Mouse (Mus musculus) embryonic facial prominence, embryonic 13.5 days (tissue): ENCODE results near the gene Cfhr1. TPM values are rescaled to one million over a fixed set of nuclear protein-coding genes. Genes with fewer than 3 reads are reported as not detected.

Experiments
- ATAC-seq: fragments of 200-750 bp; cut with Nextera tagmentation; 2 replicates; pipeline ENCODE4 v1.8.0; 2017; ENCODE audit warnings: low read depth; ENCODE audit not compliant: insufficient number of reproducible peaks, insufficient read depth, low FRiP score, low TSS enrichment
- H3K27ac ChIP-seq: fragments of 300-500 bp; sonication (generic); 2 replicates; pipeline ENCODE4 v1.5.1; 2015; ENCODE audit warnings: moderate library complexity, mild to moderate bottlenecking, inconsistent platforms
- H3K27me3 ChIP-seq: fragments of 300-500 bp; sonication (generic); 2 replicates; pipeline ENCODE4 v1.6.1; 2015; ENCODE audit warnings: mild to moderate bottlenecking, inconsistent platforms
- H3K36me3 ChIP-seq: fragments of 300-500 bp; sonication (generic); 2 replicates; pipeline ENCODE4 v1.6.1; 2015; ENCODE audit warnings: mild to moderate bottlenecking, inconsistent platforms
- H3K4me1 ChIP-seq: fragments of 300-500 bp; sonication (generic); 2 replicates; pipeline ENCODE4 v1.6.1; 2015; ENCODE audit warnings: inconsistent platforms
- H3K4me2 ChIP-seq: fragments of 300-500 bp; sonication (generic); 2 replicates; pipeline ENCODE4 v1.6.1; 2015; ENCODE audit warnings: moderate library complexity, mild to moderate bottlenecking, inconsistent platforms
- H3K4me3 ChIP-seq: fragments of 300-500 bp; sonication (generic); 2 replicates; pipeline ENCODE4 v1.5.1; 2015; ENCODE audit warnings: mild to moderate bottlenecking, inconsistent platforms
- H3K9ac ChIP-seq: fragments of 300-500 bp; sonication (generic); 2 replicates; pipeline ENCODE4 v1.6.1; 2015; ENCODE audit warnings: mild to moderate bottlenecking, inconsistent platforms
- H3K9me3 ChIP-seq: fragments of 300-500 bp; sonication (generic); 2 replicates; pipeline ENCODE4 v1.6.1; 2016; ENCODE audit warnings: inconsistent platforms
- WGBS: fragments of 180-500 bp; shearing (Covaris S2); methylation state at CpG from one replicate; pipeline ENCODE4 v1.1.7; 2015; ENCODE audit warnings: mixed read lengths; 5-methylcytosine and 5-hydroxymethylcytosine counted together
- polyA plus RNA-seq: library from polyadenylated mRNA; unstranded; fragments of >200 nt; fragmentation: Nextera tagmentation; extraction: Ambion mirVana; gene quantifications from 2 replicates; pipeline ENCODE4 v1.2.1, GENCODE M21; 2015

Gene Cfhr1
- not detected in 2 replicates for polyA plus RNA-seq

- Histone ChIP-seq H3K9ac (no peak within 1 kb of the TSS), H3K4me2 (no peak within 1 kb of the TSS), H3K36me3 (no peaks in the 10 kb centered on the region), H3K9me3 (no peaks in the 10 kb centered on the region), H3K27me3 (no peaks in the 10 kb centered on the region), H3K27ac (no peak within 1 kb of the TSS), H3K4me1 (no peaks in the 10 kb centered on the region), H3K4me3 (no peak within 1 kb of the TSS)
- 31% methylated on average over 1 of the region's 1 CpGs for WGBS
- ATAC-seq, result no peak
These were observed at the start of gene Cfhr1 for GRCm38 (mm10) chr1:139560024-139560423. TSS of gene Cfhr1 (minus strand) at chr1:139560272.

- H3K27me3 ChIP-seq, result no peaks in the 10 kb centered on the region
- no peaks in the 10 kb centered on the region for H3K9me3 ChIP-seq
- no peak overlapping the region for H3K9ac ChIP-seq
- H3K36me3 ChIP-seq, result no peaks in the 10 kb centered on the region
- no peak overlapping the region for H3K4me2 ChIP-seq
- no peak overlapping the region for H3K4me3 ChIP-seq
- 69% methylated on average over 1 of the region's 1 CpGs for WGBS
- no peak for ATAC-seq
- no peak overlapping the region for H3K27ac ChIP-seq
- no peaks in the 10 kb centered on the region for H3K4me1 ChIP-seq
These were observed 8.8 kb downstream of the Cfhr1 start for GRCm38 (mm10) chr1:139551311-139551710.

DNA sequence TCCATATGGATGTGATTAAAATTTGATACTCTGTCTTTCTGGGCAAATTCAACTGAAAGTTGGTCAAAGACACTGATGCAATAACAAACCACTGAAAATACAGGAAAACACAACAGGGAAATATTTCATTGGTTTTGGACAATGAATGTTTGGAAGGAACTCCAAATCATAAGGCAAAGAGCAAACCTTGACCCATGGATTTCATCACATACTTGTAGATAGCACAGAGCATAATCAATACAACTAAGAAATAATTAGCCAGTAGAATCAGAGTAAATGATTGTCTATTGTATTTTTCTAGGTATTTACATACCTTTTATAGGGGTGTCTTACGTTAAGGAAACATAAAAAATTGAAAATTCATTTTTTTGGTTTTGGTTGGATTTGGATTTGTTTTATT is 11.5 kb downstream of the Cfhr1 start:
- no peaks in the 10 kb centered on the region for H3K27me3 ChIP-seq
- no peak for ATAC-seq
- H3K27ac ChIP-seq, result no peak overlapping the region
- no peaks in the 10 kb centered on the region for H3K9me3 ChIP-seq
- H3K36me3 ChIP-seq, result no peaks in the 10 kb centered on the region
- no peak overlapping the region for H3K9ac ChIP-seq
- no peaks in the 10 kb centered on the region for H3K4me1 ChIP-seq
- H3K4me2 ChIP-seq, result no peak overlapping the region
- WGBS, result 89% methylated on average over 1 of the region's 1 CpGs
- H3K4me3 ChIP-seq, result no peak overlapping the region

DNA sequence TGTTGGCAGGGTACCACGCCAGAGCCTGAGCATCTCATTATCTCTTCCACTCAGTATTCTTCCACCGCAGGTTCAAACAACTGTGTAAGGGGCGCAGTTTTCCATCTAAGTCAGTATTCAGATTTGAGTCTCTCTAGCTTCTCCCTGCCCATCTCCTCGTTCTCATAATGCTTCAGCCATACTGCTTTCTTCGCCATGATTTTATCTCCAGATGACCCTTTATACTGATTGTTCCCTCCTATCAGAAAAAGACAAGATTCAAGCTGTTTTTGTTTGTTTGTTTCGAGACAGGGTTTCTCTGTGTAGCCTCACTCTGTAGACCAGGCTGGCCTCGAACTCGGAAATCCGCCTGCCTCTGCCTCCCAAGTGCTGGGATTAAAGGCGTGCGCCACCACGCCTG is 45.5 kb downstream of the Cfhr1 start:
- no peak for ATAC-seq
- Histone ChIP-seq H3K27me3 (no peaks in the 10 kb centered on the region), H3K27ac (no peak overlapping the region), H3K4me1 (no peaks in the 10 kb centered on the region), H3K9ac (no peak overlapping the region), H3K4me3 (no peak overlapping the region), H3K9me3 (no peaks in the 10 kb centered on the region), H3K4me2 (no peak overlapping the region), H3K36me3 (no peaks in the 10 kb centered on the region)
- 85% methylated on average over 12 of the region's 12 CpGs for WGBS

DNA sequence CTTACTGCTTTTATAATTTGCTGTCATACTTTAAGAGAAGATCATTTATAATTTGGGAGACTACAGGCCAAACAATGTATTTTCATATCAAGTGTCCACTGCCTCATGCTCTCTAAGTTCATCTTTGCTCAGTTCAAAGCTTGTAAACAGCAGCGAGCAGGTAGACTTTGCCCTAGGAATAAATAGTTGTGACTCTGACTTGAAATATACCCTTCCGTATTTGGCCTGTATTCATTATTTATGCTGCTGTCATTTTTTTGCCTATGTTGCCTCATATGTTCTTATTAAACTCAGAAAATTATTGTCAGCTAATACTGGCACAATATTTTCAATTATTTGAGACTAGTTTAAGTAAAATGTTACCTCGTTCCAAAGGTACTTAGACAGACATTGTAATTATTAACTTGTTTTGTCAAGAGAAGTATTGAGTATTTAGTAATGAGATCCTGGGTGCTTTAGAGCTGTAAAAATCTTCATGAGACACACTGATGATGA is 58.8 kb downstream of the Cfhr1 start, which contains the start of gene F13b:
F13b (plus strand) TSS at position 445 of the 495 bp plus-strand sequence.
- WGBS, result 89% methylated on average over 3 of the region's 3 CpGs
- Histone ChIP-seq H3K9me3 (no peaks in the 10 kb centered on the region), H3K4me1 (no peaks in the 10 kb centered on the region), H3K27me3 (no peaks in the 10 kb centered on the region), H3K9ac (no peak within 1 kb of the TSS), H3K27ac (no peak within 1 kb of the TSS), H3K36me3 (no peaks in the 10 kb centered on the region), H3K4me3 (no peak within 1 kb of the TSS), H3K4me2 (no peak within 1 kb of the TSS)
- no peak for ATAC-seq

DNA sequence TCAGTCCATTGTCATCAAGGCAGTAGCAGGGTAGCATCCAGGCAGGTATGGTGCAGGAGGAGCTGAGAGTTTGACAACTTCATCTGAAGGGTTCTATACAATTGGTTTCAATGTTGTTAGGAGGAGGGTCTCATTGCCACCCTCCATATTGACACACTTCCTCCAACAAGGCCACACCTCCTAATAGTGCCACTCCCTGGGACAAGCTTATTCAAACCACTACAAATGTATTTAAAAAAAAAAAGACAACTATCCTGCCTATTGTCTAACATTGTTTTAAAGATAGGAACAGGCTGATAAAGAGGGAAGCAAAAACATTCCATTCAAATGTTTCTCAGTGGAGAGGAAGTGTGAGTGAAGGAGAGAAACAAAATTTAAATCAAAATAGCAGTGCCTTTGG is 60.3 kb downstream of the Cfhr1 start:
- ATAC-seq, result no peak
- 0 out of 2 replicates have a peak, but pooled peaks cover 3% of the 10 kb centered on the region for H3K36me3 ChIP-seq

More for the DNA sequence above, 60.3 kb downstream of the Cfhr1 start:
- Histone ChIP-seq H3K4me1 (no peaks in the 10 kb centered on the region), H3K27me3 (no peaks in the 10 kb centered on the region), H3K27ac (no peak overlapping the region), H3K4me3 (no peak overlapping the region), H3K9ac (no peak overlapping the region), H3K9me3 (no peaks in the 10 kb centered on the region), H3K4me2 (no peak overlapping the region)

Other genes starting within 250 kb of the Cfhr1 start
- gene Crb1, start 183.2 kb downstream of the Cfhr1 start, polyA plus RNA-seq, result 0.08 TPM in 1 of 2 replicates, not detected in the other
- gene Zbtb41, start 138.0 kb downstream of the Cfhr1 start, polyA plus RNA-seq, result 8.0 and 9.8 TPM in 2 replicates
- gene Aspm, start 105.5 kb downstream of the Cfhr1 start, polyA plus RNA-seq, result 17.6 and 18.5 TPM in 2 replicates
- gene F13b, start 58.6 kb downstream of the Cfhr1 start, polyA plus RNA-seq, result 0.26 TPM in 1 of 2 replicates, not detected in the other
- not detected in 2 replicates for gene Gm4788, start 221.0 kb upstream of the Cfhr1 start, polyA plus RNA-seq